Comparison of ENCODE assay signal across 20 mouse cellular contexts in the genomic region with DNA sequence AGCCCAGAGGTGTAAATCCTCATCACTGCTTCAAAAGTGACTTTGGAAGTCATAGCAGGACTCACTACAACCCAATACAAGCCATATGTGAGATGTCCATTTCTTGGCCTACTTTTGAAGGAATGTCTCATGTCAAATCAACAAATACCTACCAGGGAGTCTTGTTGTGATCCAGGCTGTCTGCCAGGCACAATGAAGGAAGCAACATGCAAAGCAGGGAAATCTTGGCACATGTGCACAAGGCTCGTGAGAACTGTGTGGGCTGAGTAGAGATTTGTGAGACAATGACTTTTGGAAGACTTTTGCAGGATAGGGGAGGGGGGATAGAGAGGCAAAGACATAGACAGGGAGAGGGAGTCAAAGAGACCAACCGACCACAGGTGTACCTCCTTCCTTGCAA.
A peak's percentile ranks its signal among the peaks of the same experiment; 100 is the strongest.
DNase-seq lines count a peak whose midpoint lies in the region; ATAC-seq and TF ChIP-seq lines count a peak whose summit lies in the region.
"Had no signal": no experiment of that assay in that cellular context is flagged by ENCODE, and none has a peak within 500 bp of the region (broad histone marks: within the 10 kb centered on the region; RNA-seq: fewer than 3 reads in every experiment).

No protein-coding gene starts in this region.

- no peaks in the 10 kb centered on the region for H3K4me1 ChIP-seq in kidney, embryonic 15.5 days
- H3K4me1 ChIP-seq in kidney, embryonic 14.5 days (ENCODE audit: control insufficient read depth, insufficient read depth, low read length), result no peaks in the 10 kb centered on the region
- H3K4me1 ChIP-seq in lung, embryonic 14.5 days (ENCODE audit: insufficient read depth), result no peaks in the 10 kb centered on the region
- H3K4me1 ChIP-seq: embryonic facial prominence, embryonic 12.5 days; heart, embryonic 10.5 days; hindbrain, embryonic 13.5 days had no signal

- H3K4me3 ChIP-seq in kidney, embryonic 15.5 days (replicated peaks), result no peak overlapping the region
- no peak overlapping the region for H3K4me3 ChIP-seq in kidney, embryonic 14.5 days (ENCODE audit: low read length)
- H3K4me3 ChIP-seq in lung, embryonic 14.5 days (ENCODE audit: low read depth, low read length), result no peak overlapping the region
- H3K4me3 ChIP-seq: embryonic facial prominence, embryonic 12.5 days; erythroblast, embryonic 14.5 days; heart, embryonic 10.5 days; hindbrain, embryonic 13.5 days had no signal

- no peak overlapping the region for H3K27ac ChIP-seq in kidney, embryonic 15.5 days
- H3K27ac ChIP-seq in kidney, embryonic 14.5 days (ENCODE audit: low read depth, low read length), result no peak overlapping the region
- H3K27ac ChIP-seq in lung, embryonic 14.5 days (ENCODE audit: low read depth), result no peak overlapping the region
- H3K27ac ChIP-seq: embryonic facial prominence, embryonic 12.5 days; heart, embryonic 10.5 days; hindbrain, embryonic 13.5 days; liver, embryonic 14.5 days had no signal

- H3K36me3 ChIP-seq in kidney, embryonic 15.5 days, result no peaks in the 10 kb centered on the region
- H3K36me3 ChIP-seq in kidney, embryonic 14.5 days (ENCODE audit: control insufficient read depth, insufficient read depth, low read length), result no peaks in the 10 kb centered on the region
- H3K36me3 ChIP-seq in lung, embryonic 14.5 days (ENCODE audit: insufficient read depth), result no peaks in the 10 kb centered on the region
- H3K36me3 ChIP-seq: embryonic facial prominence, embryonic 12.5 days; heart, embryonic 10.5 days; hindbrain, embryonic 13.5 days had no signal

- 35% methylated on average over 2 of the region's 2 CpGs for WGBS in kidney, embryonic 15.5 days
- WGBS in kidney, embryonic 14.5 days, result 58% methylated on average over 2 of the region's 2 CpGs
- 35% methylated on average over 2 of the region's 2 CpGs for WGBS in lung, embryonic 14.5 days

- TF ChIP-seq CTCF in lung, embryonic 14.5 days (IDR thresholded peaks at IDR 0.05; ENCODE audit: low read depth), result no peak

- no peak overlapping the region for H3K9ac ChIP-seq in kidney, embryonic 15.5 days
- no peak overlapping the region for H3K9ac ChIP-seq in kidney, embryonic 14.5 days (ENCODE audit: low read depth, low read length)
- no peak overlapping the region for H3K9ac ChIP-seq in lung, embryonic 14.5 days
- H3K9ac ChIP-seq: embryonic facial prominence, embryonic 12.5 days; hindbrain, embryonic 13.5 days; liver, embryonic 14.5 days had no signal

- ATAC-seq in kidney, embryonic 15.5 days (replicated peaks; ENCODE audit: low FRiP score), result 0 out of 2 replicates have a peak, but pooled peaks have one; percentile 36
- ATAC-seq in kidney, embryonic 14.5 days (ENCODE audit: low FRiP score, low TSS enrichment), result no peak; the same call in 1 of the 2 replicates
- 0 out of 2 replicates have a peak, but pooled peaks have one; percentile 41 for ATAC-seq in lung, embryonic 14.5 days (ENCODE audit: insufficient read depth)
- ATAC-seq: forebrain, embryonic 14.5 days; inflammation-experienced regulatory T-cells, adult 6 months had no signal

- DNase-seq in lung, embryonic 14.5 days, result peak; percentile 38
- DNase-seq in lung, adult 18-20 months, result no peak
- DNase-seq in 3T3-L1 (ENCODE audit: low read depth, low spot score), result peak; percentile 29
- peak; percentile 66 for DNase-seq in adipocyte (ENCODE audit: low spot score)
- DNase-seq in adrenal gland, adult 18-20 months (ENCODE audit: low spot score in 2 of 2), result no peak
- no peak for DNase-seq in adrenal gland, adult 8-10 months
- DNase-seq: adrenal gland, postnatal 25 days; cerebellum, adult 2 months; gastrocnemius, postnatal 25 days; thymus, postnatal 36 days had no signal

- H3K4me2 ChIP-seq in kidney, embryonic 15.5 days, result no peak overlapping the region
- no peak overlapping the region for H3K4me2 ChIP-seq in kidney, embryonic 14.5 days (replicated peaks; ENCODE audit: low read depth, low read length)
- no peak overlapping the region for H3K4me2 ChIP-seq in lung, embryonic 14.5 days
- H3K4me2 ChIP-seq: embryonic facial prominence, embryonic 12.5 days; hindbrain, embryonic 13.5 days; midbrain, embryonic 11.5 days had no signal

- no peaks in the 10 kb centered on the region for H3K27me3 ChIP-seq in kidney, embryonic 15.5 days
- H3K27me3 ChIP-seq in kidney, embryonic 14.5 days (ENCODE audit: control insufficient read depth, insufficient read depth, low read length), result no peaks in the 10 kb centered on the region
- no peaks in the 10 kb centered on the region for H3K27me3 ChIP-seq in lung, embryonic 14.5 days (ENCODE audit: insufficient read depth, low read length)
- H3K27me3 ChIP-seq: embryonic facial prominence, embryonic 12.5 days; hindbrain, embryonic 13.5 days had no signal

- no peaks in the 10 kb centered on the region for H3K9me3 ChIP-seq in kidney, embryonic 15.5 days (replicated peaks)
- no peaks in the 10 kb centered on the region for H3K9me3 ChIP-seq in kidney, embryonic 14.5 days (ENCODE audit: control insufficient read depth, low read length)
- H3K9me3 ChIP-seq in lung, embryonic 14.5 days (ENCODE audit: low read depth, low read length), result no peaks in the 10 kb centered on the region
- H3K9me3 ChIP-seq: embryonic facial prominence, embryonic 12.5 days; heart, embryonic 10.5 days; hindbrain, embryonic 13.5 days had no signal

Comparison
In these comparisons a context has a peak if more than half of its experiments do, and no peak if none do; other contexts are left out.
1. DNase-seq: peak in lung, embryonic 14.5 days (single experiment), 3T3-L1 (single experiment) and adipocyte (single experiment); none in lung, adult 18-20 months (0 of 2), adrenal gland, adult 18-20 months (0 of 2) and adrenal gland, adult 8-10 months (single experiment).